Mouse (Mus musculus) gastrocnemius, postnatal 10 days (tissue): ENCODE measurements at regions not wholly inside any gene's neighbourhood (a gene's known extent, or its start where the extent isn't known, plus 50 kb on each side); places are given as distances from the start of the nearest gene placed in this dataset.
"Not testable (repeated sequence)": the region's sequence is repeated elsewhere in the genome, so short reads cannot be mapped to it uniquely, and the experiment has no call there.

Source experiments
- DNase-seq: peaks from one replicate; pipeline ENCODE4 v3.0.0; 2021; ENCODE audit warnings: mixed read lengths

DNA sequence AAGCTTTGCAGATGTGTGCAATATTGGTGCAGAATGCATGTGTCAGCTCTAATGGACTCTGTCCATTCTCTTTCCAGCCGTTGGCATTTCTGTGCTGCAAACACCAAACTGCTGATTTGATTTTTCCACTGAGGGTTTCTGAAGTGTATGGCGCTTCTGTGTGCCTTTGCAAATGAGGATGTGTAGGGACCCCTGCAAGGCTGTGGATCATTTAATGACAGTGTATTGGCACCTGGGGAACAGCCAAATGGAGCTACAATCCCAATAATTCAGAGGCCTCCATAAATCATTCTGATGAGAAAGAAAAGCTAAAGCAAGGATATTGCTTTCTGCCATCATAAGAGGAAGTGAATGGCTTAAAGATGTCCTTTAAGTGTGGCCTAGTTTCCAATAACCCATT lies 305.9 kb upstream of the Pkdcc start:
- no peak for DNase-seq

DNA sequence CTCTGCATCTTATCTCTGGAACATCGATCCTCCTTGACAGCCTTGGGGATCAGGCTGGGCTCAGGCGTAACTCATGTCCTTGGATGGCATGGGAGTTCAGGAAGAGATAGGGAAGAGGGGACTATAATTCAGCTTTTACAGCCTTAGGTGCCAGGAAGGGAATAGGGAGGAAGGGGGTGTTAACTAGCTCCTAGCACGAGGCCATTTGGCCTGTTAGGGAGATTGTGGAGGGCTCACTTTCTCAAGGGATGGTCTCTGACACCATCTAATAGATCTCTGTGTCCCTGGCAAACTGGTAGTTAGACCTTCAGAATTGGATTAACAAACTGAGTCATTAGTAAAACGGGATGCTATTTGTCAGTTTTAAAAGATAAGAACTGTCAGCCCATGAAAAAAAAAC lies 292.1 kb upstream of the Pkdcc start:
- DNase-seq = not testable (repeated sequence)

DNA sequence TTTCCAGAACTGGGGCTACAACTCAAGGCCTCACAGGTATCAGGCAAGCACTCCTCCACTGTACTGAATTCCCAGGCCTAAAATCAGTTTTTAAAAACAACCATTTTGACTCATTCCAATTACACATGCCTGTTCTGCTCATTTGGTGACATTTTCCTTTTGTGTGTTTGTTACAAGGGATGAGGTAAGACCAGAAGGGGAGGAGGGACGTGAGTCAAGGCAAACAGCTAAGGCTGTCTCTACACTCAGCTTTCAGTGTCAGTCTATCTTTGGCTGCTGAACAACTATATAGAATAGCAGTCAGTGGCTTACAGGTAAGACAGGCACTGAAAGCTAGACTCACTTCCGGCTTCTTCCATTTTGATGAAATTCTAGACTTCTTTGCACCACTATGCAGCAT lies 289.3 kb upstream of the Pkdcc start:
- no peak for DNase-seq

DNA sequence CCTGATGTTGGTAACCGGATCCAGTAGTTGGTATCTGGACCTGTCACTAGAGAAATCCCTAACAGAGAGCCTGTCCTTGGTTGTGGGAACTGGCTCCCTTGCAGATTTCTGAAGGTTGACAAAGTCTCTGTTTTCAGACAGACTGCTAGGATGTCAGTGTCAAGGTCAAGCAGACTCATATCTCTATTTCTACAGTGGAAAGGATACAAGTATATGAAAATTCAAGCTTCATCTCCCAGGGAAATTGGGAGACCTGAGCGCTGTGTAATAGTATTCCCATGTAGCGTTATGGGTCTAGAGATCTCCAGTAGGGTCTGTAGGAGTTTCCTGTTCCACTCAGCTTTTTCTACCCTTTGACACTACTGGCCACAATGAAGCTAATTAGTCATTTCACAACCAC lies 287.4 kb upstream of the Pkdcc start:
- DNase-seq = no peak

DNA sequence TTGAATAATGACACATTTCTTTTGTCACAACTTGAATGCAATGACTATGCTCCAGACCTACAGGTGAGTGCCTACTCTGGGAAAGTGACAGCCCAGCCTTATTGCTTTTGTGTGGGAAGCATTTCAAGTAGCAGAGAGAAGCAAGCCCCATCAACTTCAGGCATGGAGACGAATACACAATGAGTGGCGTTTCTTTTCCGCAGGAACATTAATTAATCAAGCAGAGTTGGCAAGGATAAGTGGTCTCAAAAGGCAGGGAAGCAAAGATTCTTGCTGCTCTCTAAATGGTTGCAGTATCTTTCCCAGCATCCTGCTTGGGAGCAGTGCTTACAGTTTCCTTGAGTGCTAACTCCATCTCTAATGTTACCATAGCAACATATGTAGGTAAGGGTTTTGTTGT lies 285.6 kb upstream of the Pkdcc start:
- DNase-seq = no peak

DNA sequence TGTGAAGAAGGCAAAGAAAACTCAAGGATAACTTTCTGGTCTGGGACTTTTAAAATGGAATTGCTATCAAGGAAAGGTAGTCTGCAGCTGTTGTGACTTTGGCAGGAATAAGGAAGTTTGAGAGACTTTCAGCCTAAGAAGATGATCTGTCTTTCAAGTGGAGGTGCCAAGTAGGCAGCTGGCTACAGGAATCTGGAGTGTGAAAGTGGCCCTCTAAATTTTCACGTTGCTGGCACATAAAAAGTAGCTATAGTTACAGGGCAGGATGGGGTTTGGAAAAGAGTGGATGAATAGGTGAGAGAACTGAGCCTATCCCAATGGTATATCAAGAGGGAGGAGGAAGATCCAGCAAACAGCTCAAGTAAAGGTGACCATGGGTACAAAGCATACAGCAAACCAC lies 284.4 kb upstream of the Pkdcc start:
- no peak for DNase-seq

DNA sequence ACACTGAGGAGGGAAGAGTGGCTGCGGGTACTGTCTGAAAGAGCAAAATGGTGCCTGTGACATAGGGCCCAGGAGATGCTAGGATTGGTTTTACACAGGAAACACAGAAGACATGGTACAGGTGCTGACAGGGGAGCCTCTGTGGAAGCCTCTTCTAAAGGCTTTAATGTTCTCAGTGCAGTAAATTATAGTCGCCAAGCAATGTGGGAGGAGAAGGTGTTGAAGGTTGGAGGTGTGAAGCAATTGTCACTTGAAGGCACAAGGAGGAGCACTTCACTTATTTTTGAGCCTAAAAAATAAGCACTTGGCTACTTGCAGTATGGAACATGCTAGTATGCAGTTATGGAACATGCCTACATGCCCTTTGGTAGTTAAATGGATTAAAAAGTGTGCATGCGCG lies 283.6 kb upstream of the Pkdcc start:
- DNase-seq = no peak

DNA sequence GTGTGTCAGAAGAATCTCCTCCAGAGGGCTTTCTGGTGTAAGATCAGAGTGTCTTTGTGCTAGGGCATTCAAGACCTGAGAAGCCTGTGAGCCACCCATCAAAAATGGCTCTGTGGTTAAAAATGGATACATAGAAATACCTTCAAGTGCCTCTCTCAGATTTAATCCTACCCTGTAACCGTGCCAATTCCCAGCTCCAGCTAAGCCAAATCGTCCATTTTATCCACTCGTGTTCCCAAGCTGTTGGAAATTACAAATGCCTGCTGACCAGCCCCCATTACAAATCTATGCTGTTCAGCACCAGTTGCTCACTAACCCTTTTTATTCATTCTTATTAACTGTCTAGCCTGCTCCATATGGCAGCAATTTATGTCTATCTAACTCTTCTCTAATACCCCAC lies 278.3 kb upstream of the Pkdcc start:
- DNase-seq = no peak

DNA sequence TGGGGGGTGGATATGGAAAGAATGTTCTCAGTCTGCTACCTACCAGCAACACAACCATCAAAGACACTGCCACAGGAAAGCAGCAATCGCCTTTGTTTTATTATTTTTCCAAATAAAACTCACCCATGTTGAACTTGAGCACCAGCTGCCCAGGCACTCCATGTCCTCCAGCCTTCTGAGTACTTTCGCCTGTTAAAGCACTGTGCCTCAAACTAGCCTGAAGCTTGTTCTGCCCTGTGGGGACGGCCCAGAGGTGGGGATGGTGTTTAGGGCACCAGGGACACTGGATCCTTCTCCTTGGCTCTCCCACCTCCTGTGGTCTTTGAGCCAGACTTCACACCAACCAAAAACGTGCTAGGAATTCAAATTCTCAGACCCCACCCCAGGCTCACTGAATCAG lies 269.0 kb upstream of the Pkdcc start:
- no peak for DNase-seq

DNA sequence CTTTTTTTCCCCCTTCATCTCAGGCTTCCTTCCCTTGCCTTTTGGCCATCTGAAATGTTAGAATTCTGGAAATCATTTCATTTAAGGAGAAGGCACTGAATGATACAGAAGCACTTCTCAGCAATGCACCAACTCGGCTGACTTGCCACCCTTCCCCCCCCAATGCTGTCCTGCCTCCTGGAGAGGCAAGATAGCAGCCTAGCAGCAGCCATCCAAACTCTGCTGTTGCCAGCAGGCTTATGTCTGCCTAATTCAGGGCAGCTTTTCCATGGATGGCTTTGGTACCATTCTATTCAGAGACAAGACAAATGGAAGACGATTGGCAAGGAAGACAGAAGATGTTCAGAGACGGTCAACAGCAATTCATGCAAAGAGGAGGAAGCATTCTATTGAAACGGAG lies 265.3 kb upstream of the Pkdcc start:
- no peak for DNase-seq

DNA sequence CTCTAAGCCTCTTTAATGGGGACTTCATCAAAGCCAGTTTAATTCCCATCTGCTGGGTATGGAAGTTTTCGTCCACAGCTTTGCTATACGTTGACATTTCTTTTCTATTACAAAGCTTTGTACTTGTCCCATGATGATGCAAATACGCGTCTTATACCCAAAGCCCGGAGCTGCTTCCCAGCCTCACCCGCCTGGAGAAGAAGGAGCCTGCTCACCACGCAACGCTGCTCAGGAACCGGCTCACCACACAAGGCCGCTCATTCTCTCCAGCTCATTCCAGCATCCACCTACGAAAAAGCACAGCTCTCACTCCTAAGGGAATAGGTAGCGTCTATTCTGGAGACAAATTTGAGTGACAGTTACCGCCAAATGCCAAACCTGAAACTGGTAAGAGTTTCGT lies 264.8 kb upstream of the Pkdcc start:
- no peak for DNase-seq

DNA sequence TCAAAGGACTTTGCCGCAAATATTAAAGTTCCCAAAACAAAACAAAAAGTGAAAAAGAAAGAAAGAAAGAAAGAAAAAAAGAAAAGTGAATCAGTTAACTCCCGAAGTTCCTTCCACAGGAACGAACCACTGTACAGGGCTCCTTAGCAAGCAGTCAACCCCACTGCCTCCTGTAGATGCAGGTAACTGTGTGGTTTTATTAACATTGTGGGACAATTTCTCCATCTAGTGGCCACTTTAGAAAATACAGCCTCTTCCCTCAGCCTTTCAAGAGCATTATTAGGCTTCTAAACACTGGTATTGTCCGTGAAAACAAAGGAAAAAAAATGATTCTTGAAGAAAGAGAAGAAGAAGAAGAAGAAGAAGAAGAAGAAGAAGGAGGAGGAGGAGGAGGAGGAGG lies 257.7 kb upstream of the Pkdcc start:
- no peak for DNase-seq

DNA sequence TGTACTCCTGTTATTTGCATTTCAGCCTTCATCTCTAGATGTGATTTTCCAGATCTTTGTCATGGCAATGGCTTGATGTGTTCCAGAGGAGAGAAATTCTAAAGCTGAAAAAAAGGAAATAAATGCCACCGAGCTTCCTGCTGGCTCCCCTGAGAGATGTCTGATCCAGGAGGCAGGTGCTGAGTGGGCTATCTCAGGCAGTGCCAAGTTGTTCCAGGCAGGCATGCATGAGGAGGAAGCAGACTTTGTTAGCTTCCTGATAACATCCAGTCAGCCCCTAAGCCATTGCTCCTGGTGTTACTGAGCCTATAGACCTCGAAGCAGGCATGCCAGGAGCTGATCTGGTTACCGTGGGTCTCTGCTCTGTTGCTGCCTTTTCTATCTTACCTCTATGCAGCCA lies 251.7 kb upstream of the Pkdcc start:
- DNase-seq = no peak

DNA sequence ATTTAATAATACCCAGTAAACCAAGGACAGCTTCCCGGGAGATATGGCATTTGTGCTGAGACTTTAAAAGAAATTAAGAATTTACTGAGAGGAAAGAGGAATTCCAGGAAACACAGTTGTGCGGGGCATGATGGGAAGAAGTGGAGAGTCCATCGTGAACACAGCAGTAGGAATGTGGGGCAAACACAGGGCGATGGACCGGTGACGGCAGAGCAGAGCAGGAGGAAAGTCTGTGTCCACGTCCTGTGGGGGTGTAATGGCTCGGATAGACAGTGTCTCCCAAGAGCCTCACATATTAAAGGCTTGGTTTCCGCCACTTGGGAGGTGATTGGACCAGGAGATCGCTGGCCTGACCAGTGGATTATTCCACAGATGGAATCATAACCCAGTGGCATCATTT lies 215.4 kb upstream of the Pkdcc start:
- no peak for DNase-seq

DNA sequence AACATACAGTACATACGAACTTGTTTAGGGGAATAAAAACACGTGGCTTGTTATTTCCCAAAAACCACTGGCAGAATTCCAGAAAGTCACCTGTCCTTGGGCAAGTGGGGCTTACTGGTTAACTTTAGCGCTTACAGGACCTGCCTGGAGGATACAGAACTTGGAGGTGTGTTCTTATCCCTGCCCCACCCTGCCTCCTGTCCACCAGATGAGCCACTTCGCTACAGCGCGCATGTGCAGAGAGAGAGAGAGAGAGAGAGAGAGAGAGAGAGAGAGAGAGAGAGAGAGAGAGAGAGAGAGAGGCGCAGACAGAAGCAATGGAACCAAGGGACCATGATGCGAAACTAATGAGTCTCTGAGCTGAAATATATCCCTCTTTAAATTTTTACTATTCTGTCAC lies 214.7 kb upstream of the Pkdcc start:
- DNase-seq = no peak

DNA sequence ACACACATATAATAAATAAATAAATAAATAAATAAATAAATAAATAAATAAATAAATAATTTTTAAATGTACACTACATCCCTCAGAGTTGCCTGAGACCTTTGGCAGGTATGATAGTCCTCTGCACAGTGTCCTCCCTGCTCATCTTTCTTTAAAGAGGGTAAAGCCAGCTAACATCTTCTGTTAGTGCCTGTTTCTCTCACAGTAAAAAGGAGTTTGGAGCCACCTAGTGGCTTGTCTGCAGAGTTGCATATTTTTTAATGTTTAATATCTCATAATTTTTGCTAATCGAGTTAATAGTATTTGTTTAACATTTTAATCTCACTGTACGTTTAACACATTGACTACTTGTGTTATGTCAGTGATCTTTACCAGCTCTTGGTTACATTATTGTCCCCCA lies 213.5 kb upstream of the Pkdcc start:
- DNase-seq = no peak

DNA sequence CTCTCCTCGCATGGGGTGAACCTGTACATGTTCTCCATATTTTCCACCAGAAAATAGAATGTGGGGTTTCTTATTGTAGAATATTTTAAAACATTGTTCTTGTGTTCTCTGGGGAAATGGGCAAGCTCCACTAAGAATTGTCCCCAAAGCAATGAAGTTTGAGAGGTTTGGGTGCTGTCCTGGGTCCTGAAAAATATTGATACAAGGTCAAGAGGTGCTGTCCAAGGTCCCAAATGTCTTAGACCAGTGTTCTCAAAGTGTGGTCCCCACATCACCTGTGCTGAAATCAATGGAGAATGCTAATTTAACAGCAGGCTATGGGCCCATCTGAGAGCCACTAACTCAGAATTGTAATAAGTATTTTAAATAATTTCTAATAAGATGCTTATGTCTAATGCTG lies 204.2 kb upstream of the Pkdcc start:
- DNase-seq = no peak

DNA sequence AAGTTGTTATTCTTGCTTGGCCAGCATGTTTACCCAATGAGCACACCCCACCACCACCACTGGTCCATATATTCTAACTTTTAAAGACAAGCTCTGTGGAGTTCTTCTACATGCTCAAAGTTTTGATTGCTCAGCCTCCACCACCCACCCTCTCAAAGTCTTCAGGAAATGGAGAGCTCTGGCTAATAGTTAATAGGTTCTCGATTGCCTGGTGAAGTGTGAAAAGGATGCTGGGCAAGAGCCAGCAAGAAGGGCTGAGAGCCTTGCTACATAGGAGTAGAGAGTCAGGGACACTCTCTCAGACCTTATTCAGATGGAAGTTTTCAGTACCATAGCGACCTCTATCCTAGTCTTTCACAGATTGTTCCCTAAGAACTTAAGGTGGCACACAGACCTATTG lies 199.4 kb upstream of the Pkdcc start:
- no peak for DNase-seq

DNA sequence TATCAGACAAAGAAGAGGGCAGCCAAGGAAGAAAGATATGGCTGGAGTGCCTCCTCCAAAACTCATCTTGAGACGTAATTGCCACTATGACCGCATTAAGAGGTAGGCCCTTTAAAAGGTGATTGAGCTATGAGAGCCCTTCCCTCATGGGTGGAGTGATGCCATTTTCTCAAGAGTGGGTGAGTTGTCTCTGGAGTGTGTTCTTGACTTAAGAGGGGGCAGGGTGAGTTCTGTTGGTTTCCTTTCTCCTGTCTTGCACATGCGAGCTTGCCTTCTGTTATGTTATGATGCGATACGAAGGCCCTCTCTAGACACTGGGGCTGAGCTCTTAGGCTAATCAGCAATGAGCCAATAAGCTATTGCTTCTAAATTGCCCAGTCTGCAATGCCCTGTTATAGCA lies 198.2 kb upstream of the Pkdcc start:
- DNase-seq = no peak

DNA sequence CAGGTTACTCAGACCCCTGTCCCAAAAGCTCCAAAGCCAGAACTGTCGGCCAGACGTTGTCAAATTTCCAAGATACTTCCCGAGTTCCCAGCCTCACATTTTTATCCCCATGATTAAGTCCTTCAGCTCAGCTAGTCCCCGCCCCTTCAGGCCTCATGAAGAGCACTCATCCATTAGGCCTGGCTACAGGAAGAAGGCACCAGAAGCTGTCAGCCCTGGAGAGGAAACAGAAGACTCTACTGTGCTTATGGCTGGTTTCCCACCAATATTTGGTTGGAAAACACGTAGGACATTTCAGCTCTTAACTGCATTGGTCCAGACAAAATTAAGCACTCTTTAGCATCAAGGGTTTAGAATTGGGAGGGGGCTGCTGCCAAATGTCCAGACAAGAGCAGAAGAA lies 195.8 kb upstream of the Pkdcc start:
- DNase-seq = no peak

DNA sequence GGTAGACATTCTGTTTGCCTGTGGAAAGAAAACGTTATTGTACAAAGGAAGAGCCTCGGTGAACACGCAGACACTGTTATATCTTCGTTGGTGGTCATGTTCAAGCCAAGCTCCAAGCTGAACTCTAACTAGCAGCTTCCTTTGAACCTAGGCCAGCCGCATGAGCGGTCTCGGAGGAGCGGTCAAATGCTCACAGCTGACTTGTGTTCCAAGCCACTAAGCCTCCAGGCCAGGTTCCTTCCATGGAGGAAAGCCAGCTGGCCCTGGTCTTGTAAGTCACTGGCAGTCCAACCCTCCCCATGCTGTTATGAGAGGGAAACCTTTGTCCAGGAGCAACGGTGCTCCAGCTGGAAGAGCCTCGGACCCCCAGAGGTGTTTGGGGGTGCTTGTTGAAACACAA lies 194.5 kb upstream of the Pkdcc start:
- peak; percentile 74 for DNase-seq

DNA sequence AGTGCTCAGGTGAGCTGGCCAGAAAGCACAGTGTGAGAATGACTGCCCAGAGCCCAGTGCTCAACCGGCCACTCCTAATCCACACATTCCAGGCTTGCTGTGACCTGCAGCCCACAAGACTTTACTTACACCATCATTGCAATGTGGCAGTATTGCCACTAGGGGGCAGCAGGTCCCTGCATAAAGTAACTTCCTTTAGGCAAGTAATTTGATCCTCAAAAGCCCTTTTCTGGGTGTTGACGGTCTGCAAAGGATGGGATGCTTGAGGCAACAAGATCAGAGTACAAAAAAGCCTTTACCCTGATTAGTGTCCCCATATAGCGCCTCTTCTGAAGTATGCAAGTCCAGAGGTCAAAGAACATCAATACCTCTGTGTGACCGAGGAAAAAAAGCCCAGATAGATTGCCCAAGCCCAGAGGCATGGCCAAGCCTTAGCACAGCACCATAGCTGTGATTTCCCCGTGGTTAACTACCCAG lies 189.7 kb upstream of the Pkdcc start:
- peak; percentile 74 for DNase-seq

DNA sequence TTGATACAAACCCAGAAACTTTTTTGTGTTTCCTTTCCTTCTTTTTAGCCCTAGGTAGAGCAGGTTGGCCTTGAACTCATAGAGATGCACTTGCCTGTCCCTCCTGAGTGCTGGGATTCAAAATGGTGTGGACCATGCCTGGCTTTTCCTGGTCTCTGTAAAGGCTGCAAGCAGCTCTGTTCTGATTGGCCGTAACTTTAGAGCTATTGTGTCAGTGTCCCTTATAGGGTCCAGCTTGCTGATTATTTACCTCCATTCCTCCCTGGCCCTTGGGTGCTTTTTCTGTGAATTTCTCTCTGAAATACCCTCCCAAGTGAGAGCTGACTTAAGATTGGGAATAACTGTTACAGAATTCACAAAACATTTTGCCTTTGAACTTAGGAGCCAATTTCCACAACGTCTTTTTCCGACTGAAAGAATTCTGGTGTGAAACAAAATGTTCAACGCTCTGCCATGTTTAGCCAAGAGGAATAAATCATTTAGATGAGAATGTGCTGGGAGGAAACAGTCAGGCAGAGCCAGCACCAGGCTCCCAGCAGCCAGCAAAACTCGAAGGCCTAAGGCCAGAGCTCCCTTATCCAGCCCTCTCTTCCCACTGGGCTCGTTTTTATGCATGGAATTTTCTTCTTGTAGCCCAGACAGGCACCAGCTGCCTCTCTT lies 180.0 kb upstream of the Pkdcc start:
- no peak for DNase-seq

DNA sequence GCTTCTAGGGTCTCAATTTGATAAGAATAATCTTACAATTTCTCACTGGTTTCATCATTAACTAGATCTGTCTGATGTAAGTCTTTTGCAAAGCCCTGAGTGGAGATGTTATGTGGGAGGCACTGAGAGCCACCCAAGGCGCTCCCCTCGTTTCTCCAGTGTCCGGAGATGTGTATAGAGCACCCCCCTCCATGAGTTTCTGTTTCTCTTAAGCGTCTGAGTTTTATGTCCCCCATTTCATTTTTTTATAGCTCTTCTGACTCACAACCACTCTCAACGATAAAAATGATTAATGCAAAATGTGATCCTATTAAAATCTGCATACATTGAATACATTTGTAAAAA lies 179.5 kb upstream of the Pkdcc start:
- DNase-seq = no peak

DNA sequence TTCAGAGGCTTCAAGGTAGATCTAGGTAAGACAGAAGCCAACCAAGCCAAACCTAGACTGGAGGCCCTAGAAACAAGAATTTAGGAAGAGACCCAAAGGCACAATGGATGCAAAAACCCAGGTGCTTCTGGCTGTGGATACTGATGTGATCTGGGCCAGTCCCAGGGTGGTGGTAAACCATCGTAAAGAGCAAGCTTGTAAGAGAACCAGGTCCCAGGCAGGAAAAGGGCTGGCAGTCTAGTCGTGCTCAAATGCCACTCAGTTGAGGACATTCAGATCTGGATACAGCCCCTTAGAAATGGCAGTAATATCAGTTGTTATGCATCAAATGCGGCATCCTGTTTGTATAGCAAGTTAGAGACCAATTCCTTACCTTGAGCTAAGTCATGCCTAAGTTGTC lies 175.5 kb upstream of the Pkdcc start:
- DNase-seq = no peak
